Comparison of ENCODE assay signal across 28 mouse cellular contexts in the genomic region with DNA sequence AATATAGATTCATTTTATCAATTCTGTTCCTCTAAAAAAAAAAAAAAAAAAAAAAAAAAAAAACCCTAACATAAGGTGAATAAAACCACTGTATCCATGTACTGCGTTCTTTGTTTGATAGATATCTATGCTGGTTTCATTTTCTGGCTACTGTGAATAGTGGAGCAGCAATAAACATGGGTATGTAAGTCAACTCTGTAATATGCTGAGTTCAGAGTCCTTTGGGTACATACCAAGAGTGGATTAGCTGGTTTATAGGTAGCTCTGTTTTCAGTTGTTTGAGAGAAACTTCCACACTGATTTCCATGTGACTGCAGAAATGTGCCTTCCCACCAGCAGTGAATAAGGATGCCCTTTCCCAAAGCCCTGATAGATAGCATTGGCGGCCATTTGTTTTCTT. TPM values are rescaled to one million over a fixed set of nuclear protein-coding genes. Genes with fewer than 3 reads are reported as not detected.
DNase-seq lines count a peak whose midpoint lies in the region; ATAC-seq and TF ChIP-seq lines count a peak whose summit lies in the region.
"Had no signal": no experiment of that assay in that cellular context is flagged by ENCODE, and none has a peak within 500 bp of the region (broad histone marks: within the 10 kb centered on the region; RNA-seq: fewer than 3 reads in every experiment).

No protein-coding gene starts in this region.

- no peak for ATAC-seq in liver, postnatal 0 days
- ATAC-seq in intestine, postnatal 0 days: peak; percentile 84
- ATAC-seq: forebrain, embryonic 13.5 days; forebrain, embryonic 16.5 days; hindbrain, postnatal 0 days; inflammation-experienced regulatory T-cells, adult 6 months; Patski had no signal

- TF ChIP-seq POLR2A in liver, adult 2 months (IDR thresholded peaks at IDR 0.05; ENCODE audit: extremely low read depth, insufficient read depth, low read length): no peak

- DNase-seq in liver, adult 2 months (ENCODE audit: extremely low read depth, low read depth, low spot score): peak; percentile 59
- DNase-seq in liver, postnatal 0 days: no peak
- no peak for DNase-seq in lung, postnatal 25 days (ENCODE audit: low spot score)
- no peak for DNase-seq in cerebellum, adult 9-11 months
- DNase-seq in lung, postnatal 14 days: no peak
- DNase-seq: adrenal gland, postnatal 10 days; adrenal gland, postnatal 36 days; B cell, adult 2 months; cerebellum, adult 11 months; cerebellum, adult 2 months; cerebellum, postnatal 10 days; cerebellum, postnatal 36 days; embryo, embryonic 11 days; gastrocnemius, postnatal 36 days; heart, adult 2 months; heart, postnatal 14 days; heart, postnatal 4 days had no signal

- H3K4me3 ChIP-seq in liver, adult 2 months (ENCODE audit: insufficient read depth, low read depth, low read length): no peak overlapping the region
- H3K4me3 ChIP-seq in liver, postnatal 0 days (ENCODE audit: low read depth, low read length): no peak overlapping the region
- H3K4me3 ChIP-seq in brown adipose tissue, adult 24 weeks (ENCODE audit: insufficient read depth, low read depth, low read length): no peak overlapping the region
- no peak overlapping the region for H3K4me3 ChIP-seq in intestine, postnatal 0 days (ENCODE audit: low read depth, low read length)
- H3K4me3 ChIP-seq: forebrain, embryonic 10.5 days; forebrain, embryonic 13.5 days; heart, adult 2 months; heart, embryonic 10.5 days; heart, embryonic 13.5 days had no signal

- WGBS in liver, adult 2 months: 61% methylated on average over 2 of the region's 2 CpGs
- WGBS in liver, postnatal 0 days (ENCODE audit: insufficient replicate concordance): 83% methylated on average over 2 of the region's 2 CpGs
- 67% methylated on average over 2 of the region's 2 CpGs for WGBS in intestine, postnatal 0 days

- no peaks in the 10 kb centered on the region for H3K27me3 ChIP-seq in liver, adult 2 months (ENCODE audit: control insufficient read depth, insufficient read depth, low read length)
- no peaks in the 10 kb centered on the region for H3K27me3 ChIP-seq in liver, postnatal 0 days (ENCODE audit: insufficient read depth, low read length)
- no peaks in the 10 kb centered on the region for H3K27me3 ChIP-seq in intestine, postnatal 0 days (replicated peaks; ENCODE audit: control insufficient read depth, insufficient read depth, low read length)
- H3K27me3 ChIP-seq: forebrain, embryonic 13.5 days; heart, embryonic 13.5 days; Patski had no signal

- no peaks in the 10 kb centered on the region for H3K9me3 ChIP-seq in liver, postnatal 0 days (ENCODE audit: low read length)
- no peaks in the 10 kb centered on the region for H3K9me3 ChIP-seq in intestine, postnatal 0 days (ENCODE audit: control insufficient read depth)
- H3K9me3 ChIP-seq: forebrain, embryonic 10.5 days; forebrain, embryonic 13.5 days; heart, embryonic 10.5 days; heart, embryonic 13.5 days had no signal

- peaks cover 38% of the 10 kb centered on the region for H3K79me2 ChIP-seq in liver, adult 2 months (ENCODE audit: control insufficient read depth, insufficient read depth, low read length)

- no peak overlapping the region for H3K27ac ChIP-seq in liver, adult 2 months (replicated peaks; ENCODE audit: insufficient read depth, low read depth, low read length)
- H3K27ac ChIP-seq in liver, postnatal 0 days (ENCODE audit: low read depth): no peak overlapping the region
- 0 out of 2 replicates have a peak overlapping the region, but pooled peaks have one; percentile 16 for H3K27ac ChIP-seq in brown adipose tissue, adult 24 weeks (replicated peaks; ENCODE audit: low read depth, low read length)
- H3K27ac ChIP-seq in intestine, postnatal 0 days (ENCODE audit: low read depth, low read length): no peak overlapping the region
- H3K27ac ChIP-seq: forebrain, embryonic 10.5 days; forebrain, embryonic 13.5 days; heart, adult 2 months; heart, embryonic 10.5 days; heart, embryonic 13.5 days; hindbrain, embryonic 14.5 days; hindbrain, postnatal 0 days had no signal

- no peak for TF ChIP-seq CTCF in liver, adult 2 months (IDR thresholded peaks at IDR 0.05; ENCODE audit: low read depth, low read length)
- TF ChIP-seq CTCF in liver, postnatal 0 days (IDR thresholded peaks at IDR 0.05; ENCODE audit: low read depth): no peak
- no peak for TF ChIP-seq CTCF in intestine, postnatal 0 days (IDR thresholded peaks at IDR 0.05; ENCODE audit: low read depth)

- TF ChIP-seq EP300 in liver, postnatal 0 days (IDR thresholded peaks at IDR 0.05; ENCODE audit: low read depth): no peak

- peaks cover 24% of the 10 kb centered on the region for H3K4me1 ChIP-seq in liver, adult 2 months (ENCODE audit: control insufficient read depth, insufficient read depth, low read length)
- H3K4me1 ChIP-seq in liver, postnatal 0 days (ENCODE audit: insufficient read depth): peaks cover 3% of the 10 kb centered on the region; the same call in 1 of the 2 replicates
- H3K4me1 ChIP-seq in brown adipose tissue, adult 24 weeks (ENCODE audit: control insufficient read depth, insufficient read depth, insufficient read length, low read length): peaks cover 32% of the 10 kb centered on the region
- no peaks in the 10 kb centered on the region for H3K4me1 ChIP-seq in intestine, postnatal 0 days (replicated peaks; ENCODE audit: control insufficient read depth, insufficient read depth, low read length)
- H3K4me1 ChIP-seq: forebrain, embryonic 10.5 days; forebrain, embryonic 13.5 days had no signal

- no peak overlapping the region for H3K9ac ChIP-seq in liver, adult 2 months (ENCODE audit: low read depth, low read length)
- H3K9ac ChIP-seq in liver, postnatal 0 days (replicated peaks): no peak overlapping the region
- no peak overlapping the region for H3K9ac ChIP-seq in intestine, postnatal 0 days (ENCODE audit: low read depth, low read length)
- H3K9ac ChIP-seq: forebrain, embryonic 13.5 days; heart, embryonic 13.5 days; hindbrain, embryonic 14.5 days had no signal

- H3K4me2 ChIP-seq in liver, postnatal 0 days (ENCODE audit: low read depth, low read length): no peak overlapping the region
- peak overlapping the region; percentile 1; the same call in 1 of the 2 replicates for H3K4me2 ChIP-seq in intestine, postnatal 0 days (replicated peaks; ENCODE audit: low read depth)
- H3K4me2 ChIP-seq: forebrain, embryonic 13.5 days; heart, embryonic 13.5 days; hindbrain, embryonic 14.5 days had no signal

- H3K36me3 ChIP-seq in liver, adult 2 months (ENCODE audit: control insufficient read depth, insufficient read depth, low read length): 0 out of 2 replicates have a peak, but pooled peaks cover 3% of the 10 kb centered on the region
- H3K36me3 ChIP-seq in liver, postnatal 0 days (replicated peaks; ENCODE audit: insufficient read depth, low read length): no peaks in the 10 kb centered on the region; the same call in 1 of the 2 replicates
- H3K36me3 ChIP-seq in intestine, postnatal 0 days (ENCODE audit: control insufficient read depth, insufficient read depth): no peaks in the 10 kb centered on the region
- H3K36me3 ChIP-seq: forebrain, embryonic 10.5 days; heart, embryonic 10.5 days; heart, embryonic 13.5 days had no signal

RNA-seq across cellular contexts. Expression of a gene that starts 25.0 kb away (rescaled TPM):
- 149 and 170 TPM in 2 replicates for total RNA-seq in liver, adult 2 months (2014; rRNA removed)
- 75.3 and 80.3 TPM in 2 replicates for polyA plus RNA-seq in liver, adult 2 months (2012; rRNA removed)
- 27.1 and 30.7 TPM in 2 replicates for polyA plus RNA-seq in liver, postnatal 0 days (2015; fragmentation: Nextera tagmentation; extraction: Ambion mirVana)
- 895 and 923 TPM in 2 replicates for polyA plus RNA-seq in brown adipose tissue, adult 24 weeks (2012; ENCODE audit: insufficient read depth, insufficient read length, missing spikeins)
- polyA plus RNA-seq in intestine, postnatal 0 days (2015; fragmentation: Nextera tagmentation; extraction: Ambion mirVana): 28.7 and 31.7 TPM in 2 replicates

RNA-seq across cellular contexts. Expression of a gene that starts 52.4 kb away (rescaled TPM):
- total RNA-seq in liver, adult 2 months (2014; rRNA removed): 1.0 and 1.9 TPM in 2 replicates
- 1.4 and 1.5 TPM in 2 replicates for polyA plus RNA-seq in liver, adult 2 months (2012; rRNA removed)
- polyA plus RNA-seq in liver, postnatal 0 days (2015; fragmentation: Nextera tagmentation; extraction: Ambion mirVana): 3.8 and 4.4 TPM in 2 replicates
- 1.8 and 2.3 TPM in 2 replicates for polyA plus RNA-seq in brown adipose tissue, adult 24 weeks (2012; ENCODE audit: insufficient read depth, insufficient read length, missing spikeins)
- polyA plus RNA-seq in intestine, postnatal 0 days (2015; fragmentation: Nextera tagmentation; extraction: Ambion mirVana): 14.6 and 15.4 TPM in 2 replicates

Comparison
In these comparisons a context has a peak if more than half of its experiments do, and no peak if none do; other contexts are left out.
1. RNA of a gene that starts 25.0 kb away (polyA plus RNA-seq): 895 to 923 TPM in brown adipose tissue, adult 24 weeks; 75.3 to 80.3 TPM in liver, adult 2 months, 28.7 to 31.7 TPM in intestine, postnatal 0 days and 27.1 to 30.7 TPM in liver, postnatal 0 days; every median in the first group is over 10 times any median in the second.